Mouse (Mus musculus): Measurements from ENCODE around the gene Osbpl2. TPM values are rescaled to one million over a fixed set of nuclear protein-coding genes. Genes with fewer than 3 reads are reported as not detected.

Gene Osbpl2
- 32.3 TPM for total RNA-seq (2023)

DNA sequence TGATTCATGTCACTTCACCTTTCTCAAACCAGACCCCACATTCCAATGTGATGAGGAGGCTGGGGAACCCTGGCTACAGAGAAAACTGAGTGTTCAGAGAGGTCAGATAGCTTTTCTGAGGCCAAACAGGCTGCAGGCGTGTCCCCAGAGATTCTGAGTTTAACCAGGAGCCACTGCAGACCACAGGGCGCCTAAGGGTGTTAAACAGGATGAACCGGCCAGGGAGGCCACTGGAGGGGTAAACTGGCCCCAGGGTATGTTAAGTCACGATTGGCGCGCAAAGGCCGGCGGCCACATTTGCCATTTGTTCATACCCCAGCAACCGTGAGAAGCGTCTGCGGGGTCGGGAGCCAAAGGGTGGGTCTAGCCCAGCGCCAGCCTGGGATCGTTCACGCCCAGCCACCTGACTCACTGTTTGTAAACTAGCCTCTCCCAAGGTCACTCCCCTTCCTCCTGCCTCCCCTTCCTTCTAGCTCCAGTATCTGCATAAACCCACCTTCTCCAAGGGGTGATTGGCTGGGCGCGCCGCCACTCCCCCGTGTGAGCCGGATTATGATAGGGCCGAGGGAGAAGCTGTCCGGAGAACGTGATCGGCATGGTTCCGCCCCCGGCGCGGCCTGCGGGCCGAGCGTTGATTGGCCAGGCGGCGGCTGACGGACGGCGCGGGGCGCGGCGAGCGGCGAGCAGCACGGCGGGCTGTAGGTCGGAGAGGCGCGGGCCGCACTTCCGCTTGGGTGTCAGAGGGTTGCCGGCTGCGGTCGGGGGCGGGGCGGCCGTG lies at the start of gene Osbpl2:
Gene Osbpl2, plus strand, starts transcription at position 646 of the 778 bp plus-strand sequence.

DNA sequence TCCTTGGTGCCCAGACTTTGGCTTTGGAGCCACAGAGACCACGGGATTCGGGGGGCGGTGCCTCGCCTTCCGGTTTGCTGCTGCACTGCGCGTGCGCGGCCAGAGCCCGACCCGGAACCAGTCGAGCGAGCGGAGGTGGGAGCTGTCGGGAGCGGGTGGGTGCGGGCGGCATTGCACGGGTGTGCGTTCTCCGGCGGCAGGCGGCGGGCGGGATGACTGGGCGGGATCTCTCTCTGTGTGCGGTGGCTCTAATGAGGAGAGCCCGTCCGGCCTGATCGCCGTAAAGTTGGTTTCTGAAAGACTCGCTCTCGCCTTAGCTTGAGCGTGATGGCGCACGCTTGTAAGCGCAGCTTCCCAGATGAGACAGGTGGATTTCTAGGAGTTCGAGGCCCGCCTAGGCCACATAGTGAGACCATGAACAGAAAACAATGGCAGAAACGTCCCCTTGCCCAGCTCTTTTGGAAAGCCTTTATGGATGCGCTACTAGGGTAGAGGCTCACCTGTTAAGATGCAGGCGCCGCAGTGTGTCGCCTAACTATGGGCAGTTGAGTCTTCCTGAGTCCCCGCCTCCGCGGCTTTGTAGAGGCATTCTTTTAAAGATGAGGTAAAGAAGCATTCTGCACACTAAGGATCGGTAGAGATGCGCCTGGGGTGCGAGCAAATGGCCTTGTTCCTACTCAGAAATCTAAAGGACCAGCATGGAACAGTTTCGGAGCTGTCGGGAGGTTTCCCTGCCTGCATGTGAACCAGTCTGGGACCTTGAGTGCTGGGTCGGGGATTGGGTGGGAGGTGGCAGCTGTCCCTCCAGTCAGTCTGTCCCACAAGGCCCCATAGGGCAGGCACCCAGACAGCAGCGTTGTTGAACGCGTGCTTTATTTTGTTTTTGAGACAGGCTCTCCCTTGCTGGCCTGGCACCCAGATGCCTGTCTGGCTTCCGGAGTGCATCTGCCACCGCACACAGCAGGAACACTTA lies 48.3 kb upstream of the Osbpl2 start, which contains the start of gene Mtg2:
Gene Mtg2, plus strand, starts transcription at position 108 of the 973 bp plus-strand sequence.

DNA sequence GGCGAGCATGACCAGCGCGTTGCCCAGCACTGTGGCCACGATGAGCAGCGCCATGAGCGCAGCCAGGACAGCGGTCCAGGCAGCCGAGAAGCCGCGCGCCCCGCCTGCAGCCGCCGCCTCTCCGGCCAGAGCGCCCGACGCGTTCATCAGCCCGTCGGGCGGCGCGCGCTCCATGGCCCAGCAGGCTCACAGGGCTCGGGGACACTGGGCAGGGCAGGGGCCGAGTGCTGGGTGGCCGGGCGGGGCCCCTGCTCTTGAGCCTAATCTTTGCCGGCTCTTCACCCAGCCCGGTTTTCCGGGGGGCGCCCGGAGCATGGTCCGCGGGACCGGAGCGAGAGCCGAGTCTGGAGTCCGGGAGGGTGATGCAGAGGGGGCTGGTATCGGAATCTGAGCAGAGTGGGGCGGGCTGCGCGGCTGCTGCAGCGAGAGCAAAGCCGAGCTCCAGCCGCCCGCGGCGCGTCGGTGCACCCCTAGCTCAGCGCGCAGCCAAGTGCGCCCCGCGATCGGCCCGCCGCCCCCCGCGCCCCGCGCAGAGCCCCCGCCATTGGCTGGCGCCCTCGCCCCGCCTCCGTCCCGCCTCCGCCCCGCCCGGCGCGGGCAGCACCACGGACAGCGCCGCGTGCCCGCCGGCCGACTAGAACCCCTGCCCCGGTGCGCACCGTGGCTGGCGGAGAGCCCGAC lies 15.0 kb upstream of the Osbpl2 start, which contains the start of gene Hrh3:
Gene Hrh3, minus strand, starts transcription at position 511 of the 681 bp plus-strand sequence.

DNA sequence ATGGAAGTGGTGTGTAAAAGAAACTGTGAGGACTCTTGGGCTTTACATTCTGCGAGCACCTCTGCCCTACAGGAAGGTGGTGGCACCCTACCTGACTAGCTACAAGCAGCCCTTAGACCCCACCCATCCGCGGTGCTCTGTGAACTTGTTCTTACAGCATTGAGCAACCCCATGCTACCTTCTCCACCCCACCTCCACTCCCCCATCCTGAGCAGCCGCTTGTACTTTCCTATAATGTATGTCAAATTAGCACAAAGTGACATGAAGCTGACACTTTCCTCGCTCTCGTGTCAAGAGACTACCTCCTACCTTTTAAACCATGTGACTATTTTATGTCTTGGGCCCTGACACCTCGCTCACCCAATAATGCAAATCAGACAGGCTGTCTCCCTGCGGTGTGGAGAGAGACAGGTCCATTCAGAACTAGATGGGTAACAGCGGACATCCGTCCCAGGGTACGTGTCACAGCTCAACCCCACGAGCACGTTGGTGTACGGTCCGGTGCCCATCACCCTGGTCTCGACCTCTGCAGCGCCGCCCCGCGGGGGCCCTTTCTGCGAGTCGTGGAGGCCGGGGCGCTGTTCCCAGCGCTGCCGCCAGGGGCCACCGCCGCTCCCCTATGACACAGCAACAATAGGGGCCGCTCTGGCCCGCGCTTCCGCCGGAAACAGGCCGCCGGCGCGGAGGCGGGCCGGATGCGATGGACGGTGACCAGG lies 51.9 kb downstream of the Osbpl2 start, which contains the start of gene Adrm1:
Gene Adrm1, plus strand, starts transcription at position 680 of the 716 bp plus-strand sequence.

Other genes with a start within 250 kb of the Osbpl2 start
- gene Taf4, start 142.7 kb upstream of the Osbpl2 start, total RNA-seq (2023), result 42.1 TPM
- gene Lsm14b, start 94.3 kb upstream of the Osbpl2 start, total RNA-seq (2023), result 44.7 TPM
- 141 TPM for gene Psma7, start 76.9 kb upstream of the Osbpl2 start, total RNA-seq (2023)
- 5.2 TPM for gene Ss18l1, start 76.8 kb upstream of the Osbpl2 start, total RNA-seq (2023)
- gene Mtg2, start 48.7 kb upstream of the Osbpl2 start, total RNA-seq (2023), result 25.2 TPM
- gene Hrh3, start 14.8 kb upstream of the Osbpl2 start, total RNA-seq (2023), result not detected
- gene Adrm1, start 52.2 kb downstream of the Osbpl2 start, total RNA-seq (2023), result 98.2 TPM
- gene Lama5, start 106.6 kb downstream of the Osbpl2 start, total RNA-seq (2023), result 0.03 TPM
- gene Rps21, start 138.1 kb downstream of the Osbpl2 start, total RNA-seq (2023), result 2,859 TPM
- 39.2 TPM for gene Cables2, start 154.2 kb downstream of the Osbpl2 start, total RNA-seq (2023)
- gene Rbbp8nl, start 170.6 kb downstream of the Osbpl2 start, total RNA-seq (2023), result not detected
- gene Gata5, start 215.4 kb downstream of the Osbpl2 start, total RNA-seq (2023), result not detected

Data from CD8-positive naive resting alpha-beta T cell, adult 57 days (primary cell).